ENCODE assay signal across 17 mouse cellular contexts in genomic region chr16:74241534-74241933, GRCm38 (mm10).
"Had no signal": no experiment of that assay in that cellular context is flagged by ENCODE, and none has a peak within 500 bp of the region (broad histone marks: within the 10 kb centered on the region; RNA-seq: fewer than 3 reads in every experiment).

No protein-coding gene starts in this region.

- ATAC-seq: liver, embryonic 12.5 days; liver, postnatal 0 days; lung, postnatal 0 days; midbrain, embryonic 13.5 days; midbrain, embryonic 15.5 days; midbrain, embryonic 16.5 days had no signal

- DNase-seq: left cerebral cortex, postnatal 4 days; liver; liver, embryonic 13.5 days; liver, postnatal 0 days; lung, adult 18-20 months; lung, adult 2 months; lung, embryonic 14.5 days; lung, postnatal 10 days; lung, postnatal 14 days; lung, postnatal 36 days; lung, postnatal 4 days; midbrain, embryonic 14.5 days had no signal
